Mouse (Mus musculus): ENCODE measurements at regions not wholly inside any gene's neighbourhood (a gene's known extent, or its start where the extent isn't known, plus 50 kb on each side); places are given as distances from the start of the nearest gene placed in this dataset.
A peak's percentile ranks its signal among the peaks of the same experiment; 100 is the strongest.

GRCm38 (mm10) chr15:85661393-85661690, 73.4 kb upstream of the Ppara start:
- DNase-seq, result peak; percentile 47

DNA sequence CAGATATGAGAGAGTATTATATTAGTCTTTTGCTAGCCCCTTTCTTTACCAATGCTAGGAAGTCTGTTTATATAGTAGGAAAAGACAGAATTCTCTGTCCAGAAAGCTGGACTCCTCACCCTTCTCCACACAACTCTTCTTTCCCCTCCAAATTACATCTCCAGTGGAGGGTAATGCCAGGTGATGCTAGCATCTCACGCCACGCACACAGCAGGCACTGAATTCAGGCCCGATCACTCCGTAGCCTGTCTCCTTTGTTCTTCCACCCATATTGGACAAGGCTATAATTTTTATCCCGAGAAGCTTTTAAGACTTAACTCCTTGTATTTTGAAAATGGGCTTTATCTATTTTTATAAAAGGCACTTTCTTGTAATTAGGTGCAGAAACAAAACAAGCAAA, 73.0 kb upstream of the Ppara start:
- peak; percentile 44 for DNase-seq

- peak; percentile 33 for DNase-seq
Measured at GRCm38 (mm10) chr15:85662271-85662670, 72.5 kb upstream of the Ppara start.

GRCm38 (mm10) chr15:85662673-85663072, 72.1 kb upstream of the Ppara start:
- DNase-seq, result no peak

GRCm38 (mm10) chr15:85663757-85664431, 70.9 kb upstream of the Ppara start:
- DNase-seq, result peak; percentile 41

DNA sequence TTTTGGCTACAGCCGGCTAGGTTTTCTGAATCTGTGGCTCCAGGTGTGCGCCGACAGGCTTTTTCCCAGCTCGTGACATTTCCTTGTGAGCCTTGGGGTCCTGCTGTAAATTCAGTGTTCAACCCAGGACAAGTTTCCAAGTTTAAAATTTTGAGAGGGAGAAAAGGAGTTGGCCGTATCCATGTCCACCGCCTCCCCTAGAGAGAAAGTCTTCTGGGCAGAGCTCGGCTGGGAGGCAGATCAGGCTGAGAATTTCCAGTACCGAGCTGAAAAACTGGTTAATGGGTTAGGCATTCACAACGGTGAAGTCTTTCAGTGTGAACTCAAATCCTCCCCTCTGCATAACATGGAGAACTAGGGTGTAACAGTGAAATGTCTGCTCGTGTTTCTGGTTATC, 70.4 kb upstream of the Ppara start:
- DNase-seq, result peak; percentile 52

DNA sequence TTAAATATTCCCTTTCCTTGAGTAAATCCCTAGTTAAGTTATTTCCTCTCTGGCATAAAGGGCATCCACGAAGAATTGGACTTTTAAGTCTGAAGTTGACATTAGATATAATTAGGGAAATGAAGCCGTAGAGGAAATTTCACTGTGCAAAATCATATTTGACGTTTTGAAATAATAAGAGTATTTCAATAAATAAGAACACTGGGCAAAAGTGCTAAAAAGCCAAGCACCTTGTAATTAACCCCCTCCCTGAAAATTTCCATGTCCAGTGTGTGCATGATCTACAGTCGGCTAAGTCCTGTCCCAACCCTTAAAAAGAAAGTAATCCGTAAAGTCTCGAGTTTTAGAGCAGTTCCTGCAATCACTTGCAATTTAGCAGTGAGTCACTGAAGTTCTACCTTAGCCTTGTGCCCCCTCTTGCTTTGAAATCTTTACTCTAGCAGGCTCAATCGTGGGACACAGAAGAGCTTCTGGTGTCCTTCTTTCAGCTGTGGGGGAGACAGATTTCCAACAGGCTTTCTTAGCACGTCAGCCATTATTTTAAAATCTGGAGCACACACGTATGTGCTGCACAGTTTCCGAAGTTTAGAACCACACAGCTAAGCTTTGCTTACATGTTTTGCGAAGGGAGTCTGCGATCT, 69.5 kb upstream of the Ppara start:
- DNase-seq, result peak; percentile 45

GRCm38 (mm10) chr15:85666496-85666895, 68.3 kb upstream of the Ppara start:
- DNase-seq, result peak; percentile 51

GRCm38 (mm10) chr15:85667381-85667791, 67.4 kb upstream of the Ppara start:
- DNase-seq, result peak; percentile 75

GRCm38 (mm10) chr15:85667906-85668590, 66.7 kb upstream of the Ppara start:
- DNase-seq, result no peak

GRCm38 (mm10) chr15:85668871-85669651, 65.7 kb upstream of the Ppara start:
- DNase-seq, result no peak

- DNase-seq, result peak; percentile 84
Measured at GRCm38 (mm10) chr15:85669652-85670175, 65.1 kb upstream of the Ppara start.

GRCm38 (mm10) chr15:85670176-85670788, 64.5 kb upstream of the Ppara start:
- peak; percentile 87 for DNase-seq

DNA sequence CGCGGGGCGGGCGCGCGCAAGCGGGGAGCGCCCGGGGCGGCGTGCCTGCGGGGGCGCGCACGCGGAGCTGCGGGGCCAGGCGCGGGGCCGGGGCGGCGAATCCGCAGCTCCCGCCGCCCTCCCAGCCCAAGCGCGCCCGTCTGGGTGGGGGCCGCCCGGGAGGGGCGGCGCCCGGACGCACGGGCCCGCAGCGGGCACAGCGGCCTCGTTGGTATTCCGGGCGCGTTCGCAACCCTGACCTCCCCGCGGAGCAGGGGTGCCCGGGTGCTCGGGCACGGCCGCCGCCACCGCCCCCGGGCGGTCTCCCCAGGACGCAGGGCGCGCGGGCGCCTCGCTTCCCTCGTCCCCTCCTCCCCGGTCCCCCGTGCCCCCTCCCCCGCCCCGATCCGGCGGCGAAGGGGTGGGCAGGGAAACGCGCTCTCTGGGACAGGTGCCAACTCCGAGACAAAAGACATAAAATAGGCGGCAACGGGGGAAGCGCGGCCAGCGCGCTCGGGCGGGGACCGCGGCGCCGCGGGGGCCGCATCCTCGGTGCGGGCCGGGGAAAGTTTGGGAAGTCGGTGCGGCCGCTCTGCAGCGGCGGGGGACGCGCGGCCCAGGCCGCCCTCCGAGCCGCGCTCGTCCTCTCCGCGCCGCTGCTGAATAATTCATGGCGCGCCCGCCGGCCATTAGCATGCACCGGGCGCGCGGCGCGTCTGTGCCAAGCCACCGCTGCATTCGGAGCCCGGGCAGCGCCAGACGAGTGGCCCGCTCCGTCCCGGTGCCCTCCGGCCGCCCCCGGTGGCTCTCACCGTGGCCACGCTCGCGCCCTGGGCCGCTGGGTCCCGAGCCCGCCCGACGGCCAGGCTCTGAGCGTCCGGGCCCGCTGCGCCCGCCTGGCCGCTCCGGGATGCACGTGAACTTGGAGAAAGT, 63.7 kb upstream of the Ppara start:
- DNase-seq, result peak; percentile 81

DNA sequence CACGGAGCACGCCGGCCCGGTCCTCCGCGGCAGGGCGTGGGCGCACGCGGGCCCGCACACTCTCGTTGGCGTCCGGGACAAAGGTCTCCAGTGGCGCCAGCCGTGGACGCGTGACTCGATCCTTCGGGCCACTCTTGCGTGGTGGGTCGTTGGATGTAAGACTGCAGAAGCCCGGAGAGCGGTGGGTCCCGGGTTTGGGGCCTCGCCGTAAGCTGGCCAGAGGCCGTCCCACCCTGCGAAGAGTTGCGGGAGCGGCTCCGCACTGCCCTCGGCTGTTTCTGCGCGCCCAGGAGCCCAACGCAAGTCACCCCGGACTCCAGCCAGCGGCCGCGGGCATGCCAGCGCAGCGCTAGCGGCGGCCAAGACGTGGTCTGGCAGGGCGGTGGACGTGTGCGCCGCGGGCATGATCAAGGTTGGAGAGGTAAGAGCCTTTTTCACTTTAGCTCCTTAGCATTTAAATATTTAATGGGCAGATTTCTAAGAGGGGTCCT, 63.0 kb upstream of the Ppara start:
- DNase-seq, result no peak

- no peak for DNase-seq
Measured at GRCm38 (mm10) chr15:85672376-85672775, 62.4 kb upstream of the Ppara start.

GRCm38 (mm10) chr15:85672931-85673330, 61.9 kb upstream of the Ppara start:
- DNase-seq, result no peak

GRCm38 (mm10) chr15:85673506-85673905, 61.3 kb upstream of the Ppara start:
- no peak for DNase-seq

- DNase-seq, result no peak
Measured at GRCm38 (mm10) chr15:85674191-85674984, 60.4 kb upstream of the Ppara start.

DNA sequence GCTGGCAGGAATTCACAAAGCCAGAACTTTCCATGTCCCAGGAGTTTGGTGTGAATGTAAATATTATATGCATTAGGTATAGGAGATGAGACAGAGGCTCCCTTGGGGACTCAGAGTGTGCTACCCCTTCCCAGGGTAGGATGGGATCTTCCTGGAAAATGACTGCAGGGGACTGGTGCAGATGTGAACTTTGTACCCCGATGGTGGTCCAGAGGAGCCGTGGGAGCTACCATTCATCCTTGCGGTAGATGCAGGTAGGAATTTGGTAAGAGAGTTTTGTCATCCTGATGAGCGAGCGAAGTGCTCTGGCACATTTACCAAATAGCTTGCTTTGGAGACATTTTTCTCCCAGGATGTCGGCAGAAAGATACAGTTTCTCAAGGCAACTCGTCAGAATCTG, 59.7 kb upstream of the Ppara start:
- DNase-seq, result no peak

- no peak for DNase-seq
Measured at GRCm38 (mm10) chr15:85675736-85676135, 59.0 kb upstream of the Ppara start.

Measured in cerebellum, adult 8-10 months (tissue).